Mouse (Mus musculus) CH12.LX (cell line): ENCODE results near the gene Dpm2. TPM values are rescaled to one million over a fixed set of nuclear protein-coding genes. Genes with fewer than 3 reads are reported as not detected.

Source experiments
- DNase-seq: peaks from one replicate; pipeline ENCODE4 v3.0.0-alpha.2; 2013; ENCODE audit errors: extremely low read depth
- H3K27ac ChIP-seq: 2 replicates; pipeline ENCODE4 v1.5.1; 2012; ENCODE audit warnings: low read depth, mild to moderate bottlenecking, control low read depth, moderate library complexity; ENCODE audit not compliant: insufficient read depth
- H3K27me3 ChIP-seq: replicated peaks from 2 replicates; pipeline ENCODE3; 2012; ENCODE audit warnings: inconsistent platforms
- H3K36me3 ChIP-seq, 2 experiments: replicated peaks in 1 of 2; 2 replicates each; pipeline versions ENCODE3 to v1.6.1; 2012; ENCODE audit warnings: inconsistent platforms in 1 of 2, low read length in 1 of 2, mild to moderate bottlenecking in 1 of 2, mixed read lengths in 1 of 2, moderate library complexity in 1 of 2; ENCODE audit not compliant: control insufficient read depth in 1 of 2, insufficient read depth in 1 of 2
- H3K4me1 ChIP-seq, 2 experiments: 2 replicates each; pipeline ENCODE4 v1.6.1; 2012; ENCODE audit warnings: inconsistent platforms in 1 of 2, moderate library complexity in 1 of 2; ENCODE audit not compliant: insufficient read depth in 2 of 2, control insufficient read depth in 1 of 2
- H3K4me2 ChIP-seq: 2 replicates; pipeline ENCODE4 v1.6.1; 2012; ENCODE audit warnings: low read depth, mild to moderate bottlenecking, control low read depth; ENCODE audit not compliant: poor library complexity, insufficient read depth, severe bottlenecking
- H3K4me3 ChIP-seq, 3 experiments: fragments of 150-350 bp in 1 of 3; sonication (generic) in 1 of 3; replicated peaks in 1 of 3; 2 replicates each; pipeline versions ENCODE3 to v1.5.1; 2011 to 2012; ENCODE audit warnings: low read depth in 2 of 3, low read length in 2 of 3, mild to moderate bottlenecking in 2 of 3, moderate library complexity in 2 of 3, control low read depth in 1 of 3, improper control_type of control experiment in 1 of 3, inconsistent platforms in 1 of 3, mixed read lengths in 1 of 3; ENCODE audit not compliant: poor library complexity in 1 of 3
- H3K79me2 ChIP-seq: replicated peaks from 2 replicates; pipeline ENCODE4 v1.6.1; 2012; ENCODE audit warnings: mild to moderate bottlenecking, moderate library complexity; ENCODE audit not compliant: control insufficient read depth, poor library complexity, insufficient read depth, severe bottlenecking; ENCODE audit errors: extremely low read depth
- H3K9ac ChIP-seq: 2 replicates; pipeline ENCODE4 v1.6.1; 2012; ENCODE audit warnings: low read depth, mild to moderate bottlenecking, control low read depth, moderate library complexity; ENCODE audit not compliant: insufficient read depth
- H3K9me3 ChIP-seq: replicated peaks from 2 replicates; pipeline ENCODE3; 2012; ENCODE audit warnings: low read length, inconsistent platforms, mixed read lengths
- CHD1 ChIP-seq: IDR thresholded peaks from 2 replicates; pipeline ENCODE4 v1.6.1; 2012; ENCODE audit warnings: low read depth, low read length, improper control_type of control experiment, inconsistent platforms
- CHD2 ChIP-seq: IDR thresholded peaks from 2 replicates; pipeline ENCODE4 v1.6.1; 2011; ENCODE audit warnings: low read length, improper control_type of control experiment
- CTCF ChIP-seq, 2 experiments: IDR thresholded peaks in 1 of 2; conservative IDR thresholded peaks in 1 of 2; 2 replicates each; pipeline ENCODE4 v1.5.1; 2011 to 2012; ENCODE audit warnings: low read depth in 2 of 2, low read length in 2 of 2, improper control_type of control experiment in 1 of 2, inconsistent platforms in 1 of 2, mild to moderate bottlenecking in 1 of 2, moderate library complexity in 1 of 2
- ETS1 ChIP-seq: conservative IDR thresholded peaks from 2 replicates; pipeline ENCODE4 v1.6.1; 2012; ENCODE audit warnings: low read depth, mild to moderate bottlenecking, inconsistent platforms, low read length, improper control_type of control experiment, moderate library complexity
- GABPA ChIP-seq: IDR thresholded peaks from 2 replicates; pipeline ENCODE4 v1.6.1; 2012; ENCODE audit warnings: low read depth, low read length, improper control_type of control experiment, inconsistent platforms; ENCODE audit not compliant: insufficient replicate concordance
- HCFC1 ChIP-seq: IDR thresholded peaks from 2 replicates; pipeline ENCODE4 v1.6.1; 2012; ENCODE audit warnings: low read depth, mild to moderate bottlenecking, inconsistent platforms, low read length, improper control_type of control experiment
- MAX ChIP-seq: IDR thresholded peaks from 2 replicates; pipeline ENCODE4 v1.6.1; 2011; ENCODE audit warnings: low read length, improper control_type of control experiment
- MAZ ChIP-seq: IDR thresholded peaks from 2 replicates; pipeline ENCODE4 v1.6.1; 2012; ENCODE audit warnings: low read depth, mild to moderate bottlenecking, inconsistent platforms, low read length, improper control_type of control experiment, moderate library complexity
- NELFE ChIP-seq: IDR thresholded peaks from 2 replicates; pipeline ENCODE4 v1.6.1; 2011; ENCODE audit warnings: low read depth, low read length, improper control_type of control experiment
- NRF1 ChIP-seq: IDR thresholded peaks from 2 replicates; pipeline ENCODE4 v1.6.1; 2014; ENCODE audit warnings: low read depth, mild to moderate bottlenecking, inconsistent platforms, low read length, improper control_type of control experiment, moderate library complexity
- PAX5 ChIP-seq: IDR thresholded peaks from 2 replicates; pipeline ENCODE4 v1.6.1; 2012; ENCODE audit warnings: low read length, inconsistent platforms, mixed read lengths
- RAD21 ChIP-seq: IDR thresholded peaks from 2 replicates; pipeline ENCODE4 v1.6.1; 2011; ENCODE audit warnings: low read depth, mild to moderate bottlenecking, low read length, improper control_type of control experiment, moderate library complexity
- RCOR1 ChIP-seq: conservative IDR thresholded peaks from 2 replicates; pipeline ENCODE4 v1.6.1; 2012; ENCODE audit warnings: low read depth, mild to moderate bottlenecking, inconsistent platforms, low read length, improper control_type of control experiment
- SMC3 ChIP-seq: IDR thresholded peaks from 2 replicates; pipeline ENCODE4 v1.6.1; 2011; ENCODE audit warnings: low read depth, low read length, improper control_type of control experiment
- USF1 ChIP-seq: IDR thresholded peaks from 2 replicates; pipeline ENCODE4 v1.6.1; 2014; ENCODE audit warnings: low read depth, mild to moderate bottlenecking, inconsistent platforms, low read length, improper control_type of control experiment
- dilution Hi-C: fragments of 300-500 bp; cut with MboI; formaldehyde crosslinking; loops from 2 replicates; pipeline ENCODE4 v1.14.3; 2020; ENCODE audit warnings: low sequenced_read_pairs; ENCODE audit not compliant: extremely low pct_unique_long_range_greater_than_20kb, extremely low pct_ligation_motif_present
- in situ Hi-C: fragments of 300-500 bp; cut with MboI; formaldehyde crosslinking; loops from 3 replicates; pipeline ENCODE4 v1.14.3; 2019; ENCODE audit warnings: low sequenced_read_pairs, low pct_ligation_motif_present, low pct_unique_long_range_greater_than_20kb, mixed read lengths
- polyA plus RNA-seq: library from polyadenylated mRNA; unstranded; fragments of >175 nt; gene quantifications from 2 replicates; pipeline ENCODE4 v1.2.1, GENCODE M21; 2012; ENCODE audit warnings: low read depth; ENCODE audit not compliant: insufficient read length
- total RNA-seq, 2 experiments: library from RNA; depleted of rRNA; stranded (reverse); fragments of 300-350 nt in 1 of 2; fragments of >200 nt in 1 of 2; gene quantifications; 2 replicates each; pipeline ENCODE4 v1.2.3; 2012 to 2014

The Dpm2 gene
- total and polyA plus RNA-seq, 3 experiments, result 30.9 to 63.6 (median 33.8) TPM

DNA sequence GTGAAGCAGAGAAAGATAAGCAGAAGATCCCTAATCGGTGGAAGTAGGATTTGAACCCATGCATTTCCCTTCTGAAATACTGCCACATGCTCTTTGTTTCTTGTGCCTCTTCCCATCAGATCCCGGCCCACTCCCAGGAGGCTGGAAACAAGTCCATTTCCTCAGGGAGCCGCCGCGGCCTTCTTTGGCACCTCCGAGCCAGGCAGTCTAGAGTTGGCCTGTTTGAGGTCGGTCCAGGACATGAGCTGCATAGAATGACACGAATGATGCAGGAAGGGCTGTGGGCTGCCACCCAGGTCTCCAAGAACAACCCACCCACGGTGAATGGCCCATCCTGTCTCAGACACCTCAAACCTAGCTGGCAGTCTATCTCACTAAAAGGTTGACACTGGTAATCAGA, 5.9 kb downstream of the Dpm2 start:
- Histone ChIP-seq H3K9ac (no peak overlapping the region), H3K36me3 (peaks cover 11 to 53% of the 10 kb centered on the region in 2 experiments), H3K4me1 (peaks cover 3 to 30% of the 10 kb centered on the region in 2 experiments), H3K27ac (no peak overlapping the region), H3K9me3 (no peaks in the 10 kb centered on the region), H3K27me3 (no peaks in the 10 kb centered on the region), H3K4me3 (no peak overlapping the region), H3K4me2 (no peak overlapping the region), H3K79me2 (peaks cover 8% of the 10 kb centered on the region)
- dilution Hi-C loops, result no loop called here
- no peak for TF ChIP-seq RCOR1
- no peak for TF ChIP-seq GABPA
- no peak for TF ChIP-seq NELFE
- no peak for TF ChIP-seq MAZ
- TF ChIP-seq SMC3, result no peak
- TF ChIP-seq ETS1, result no peak
- no peak for TF ChIP-seq PAX5
- no peak for TF ChIP-seq CHD2
- TF ChIP-seq CHD1, result no peak
- no peak for TF ChIP-seq RAD21
- no peak for DNase-seq
- in situ Hi-C loops, result loop anchor here (5.0 kb wide), 1 partner anchor 36 kb away; no protein-coding TSS in a partner anchor

- TF ChIP-seq MAX, result no peak
- TF ChIP-seq ETS1, result no peak
- no peak for TF ChIP-seq NRF1
- TF ChIP-seq HCFC1, result no peak
- TF ChIP-seq RCOR1, result no peak
- no peak for TF ChIP-seq CHD1
- no peak for TF ChIP-seq USF1
- no peak for TF ChIP-seq CTCF (conservative IDR thresholded peaks at IDR 0.05 in 1 of 2, IDR thresholded peaks at IDR 0.05 in 1 of 2; ENCODE audit: low read depth in 2 of 2, low read length in 2 of 2)
- in situ Hi-C loops (loop anchor here (5.0 kb wide), 1 partner anchor 34 kb away; no protein-coding TSS in a partner anchor), dilution Hi-C loops (no loop called here)
- no peak for DNase-seq
- Histone ChIP-seq H3K4me3 (no peak overlapping the region), H3K4me1 (peaks cover 5 to 21% of the 10 kb centered on the region in 2 experiments; a peak in 2 of 4 replicates), H3K9me3 (no peaks in the 10 kb centered on the region), H3K27ac (no peak overlapping the region), H3K36me3 (peaks cover 2 to 37% of the 10 kb centered on the region in 2 experiments), H3K4me2 (no peak overlapping the region), H3K79me2 (no peaks in the 10 kb centered on the region), H3K27me3 (no peaks in the 10 kb centered on the region), H3K9ac (no peak overlapping the region)
Measured at GRCm38 (mm10) chr2:32578146-32579046, 7.7 kb downstream of the Dpm2 start.
